Mouse (Mus musculus) frontal cortex, postnatal 36 days (tissue): Measurements from ENCODE around the gene Nt5e.

ENCODE experiments used
- DNase-seq, 2 experiments: peaks; one replicate each; pipeline ENCODE4 v3.0.0; 2022; ENCODE audit warnings: low spot score in 2 of 2

Gene Nt5e

GRCm38 (mm10) chr9:88388826-88389225, 61.8 kb downstream of the Nt5e start:
- DNase-seq, result no peak

GRCm38 (mm10) chr9:88394852-88395251, 67.9 kb downstream of the Nt5e start:
- DNase-seq, result no peak

- no peak for DNase-seq
Observed at GRCm38 (mm10) chr9:88398461-88398860, 71.5 kb downstream of the Nt5e start.

- no peak for DNase-seq
Observed at GRCm38 (mm10) chr9:88404088-88404487, 77.1 kb downstream of the Nt5e start.

GRCm38 (mm10) chr9:88404515-88404914, 77.5 kb downstream of the Nt5e start:
- no peak for DNase-seq

- no peak for DNase-seq
Observed at GRCm38 (mm10) chr9:88409978-88410377, 83.0 kb downstream of the Nt5e start.

- no peak for DNase-seq
Observed at GRCm38 (mm10) chr9:88416752-88417151, 89.8 kb downstream of the Nt5e start.
